Mouse (Mus musculus) myocyte (in vitro differentiated cells): ENCODE data around the gene Pakap. TPM values are rescaled to one million over a fixed set of nuclear protein-coding genes. Genes with fewer than 3 reads are reported as not detected.

Source experiments
- H3K27me3 ChIP-seq: one replicate; pipeline ENCODE4 v1.6.1; 2011; ENCODE audit not compliant: control insufficient read depth, insufficient read depth, insufficient read length
- H3K36me3 ChIP-seq: one replicate; pipeline ENCODE4 v1.6.1; 2011; ENCODE audit not compliant: control insufficient read depth, insufficient read depth
- H3K4me2 ChIP-seq: one replicate; pipeline ENCODE4 v1.6.1; 2011; ENCODE audit warnings: low read depth, control low read depth
- H3K4me3 ChIP-seq: one replicate; pipeline ENCODE4 v1.5.1; 2011; ENCODE audit warnings: mild to moderate bottlenecking, control low read depth, moderate library complexity
- H3K79me2 ChIP-seq: one replicate; pipeline ENCODE4 v1.6.1; 2011; ENCODE audit not compliant: control insufficient read depth, insufficient read depth
- H3ac ChIP-seq: one replicate; pipeline ENCODE4 v1.6.1; 2011; ENCODE audit not compliant: control insufficient read depth, insufficient read length
- CEBPB ChIP-seq: IDR thresholded peaks from 2 replicates; pipeline ENCODE4 v1.6.1; 2011; ENCODE audit warnings: mild to moderate bottlenecking, moderate library complexity; ENCODE audit not compliant: poor library complexity, insufficient read depth, severe bottlenecking
- E2F4 ChIP-seq: IDR thresholded peaks from one replicate; pipeline ENCODE4 v1.6.1; 2011; ENCODE audit warnings: mild to moderate bottlenecking, control low read depth, moderate library complexity; ENCODE audit not compliant: insufficient read depth
- MAX ChIP-seq: IDR thresholded peaks from one replicate; pipeline ENCODE4 v1.6.1; 2011; ENCODE audit warnings: low read depth, mild to moderate bottlenecking, control low read depth
- MYOD1 ChIP-seq, 3 experiments: IDR thresholded peaks; one replicate each; pipeline ENCODE4 v1.6.1; 2011; ENCODE audit warnings: control low read depth in 2 of 3, low read depth in 2 of 3, mild to moderate bottlenecking in 2 of 3, moderate library complexity in 1 of 3; ENCODE audit not compliant: insufficient read length in 2 of 3, control insufficient read depth in 1 of 3
- MYOG ChIP-seq, 3 experiments: IDR thresholded peaks; one replicate each; pipeline ENCODE4 v1.6.1; 2011; ENCODE audit warnings: control low read depth in 2 of 3, low read depth in 2 of 3, mild to moderate bottlenecking in 2 of 3; ENCODE audit not compliant: insufficient read length in 2 of 3, control insufficient read depth in 1 of 3, insufficient read depth in 1 of 3
- POLR2A ChIP-seq: IDR thresholded peaks from one replicate; pipeline ENCODE4 v1.6.1; 2011; ENCODE audit warnings: low read depth, mild to moderate bottlenecking, control low read depth, moderate library complexity; ENCODE audit not compliant: insufficient read length
- POLR2AphosphoS2 ChIP-seq: IDR thresholded peaks from one replicate; pipeline ENCODE4 v1.6.1; 2011; ENCODE audit warnings: low read depth, control low read depth; ENCODE audit not compliant: insufficient read length
- REST ChIP-seq: IDR thresholded peaks from one replicate; pipeline ENCODE4 v1.6.1; 2011; ENCODE audit warnings: mild to moderate bottlenecking, control low read depth, moderate library complexity; ENCODE audit not compliant: insufficient read depth, insufficient read length
- SRF ChIP-seq: IDR thresholded peaks from one replicate; pipeline ENCODE4 v1.6.1; 2011; ENCODE audit warnings: low read depth; ENCODE audit not compliant: control insufficient read depth, insufficient read length
- TCF12 ChIP-seq: IDR thresholded peaks from one replicate; pipeline ENCODE4 v1.6.1; 2011; ENCODE audit warnings: mild to moderate bottlenecking, control low read depth; ENCODE audit not compliant: poor library complexity, insufficient read depth, severe bottlenecking
- TCF3 ChIP-seq: IDR thresholded peaks from one replicate; pipeline ENCODE4 v1.6.1; 2011; ENCODE audit warnings: low read depth, control low read depth; ENCODE audit not compliant: insufficient read length
- USF1 ChIP-seq: IDR thresholded peaks from one replicate; pipeline ENCODE4 v1.6.1; 2011; ENCODE audit warnings: low read depth, mild to moderate bottlenecking, control low read depth, moderate library complexity
- polyA plus RNA-seq: library from polyadenylated mRNA; unstranded; fragments of >200 nt; fragmentation: generic; extraction: Trizol; gene quantifications from one replicate; pipeline ENCODE4 v1.2.1, GENCODE M21; 2012; ENCODE audit warnings: missing spikeins

Gene Pakap
- polyA plus RNA-seq, 1 experiment = 6.5 TPM

DNA sequence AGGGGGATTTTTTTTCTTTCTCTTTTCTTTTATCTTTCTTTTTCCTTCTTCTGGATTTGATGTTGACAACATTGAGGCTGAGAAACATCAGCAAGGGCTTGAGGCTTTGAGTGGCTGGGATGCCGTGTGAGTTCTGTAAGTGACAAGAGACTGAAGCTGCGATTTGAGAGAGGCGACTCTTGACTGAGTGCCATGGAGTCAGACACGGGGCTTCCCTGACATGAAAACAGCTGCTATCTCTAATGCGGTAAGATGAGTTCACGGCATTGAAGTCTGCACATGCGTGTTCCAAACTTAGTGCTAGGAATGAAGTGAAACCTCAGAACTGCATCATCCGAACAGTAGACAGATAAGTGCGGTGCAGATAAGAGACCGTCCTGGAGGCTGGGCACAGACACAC, 11.7 kb downstream of the Pakap start:
- H3K4me3 ChIP-seq = no peak overlapping the region
- H3K4me2 ChIP-seq = no peak overlapping the region
- no peaks in the 10 kb centered on the region for H3K27me3 ChIP-seq
- no peak for TF ChIP-seq POLR2AphosphoS2
- TF ChIP-seq MYOD1 (IDR thresholded peaks at IDR 0.05; ENCODE audit: control insufficient read depth in 1 of 3, insufficient read length in 2 of 3, low read depth in 2 of 3) = peak in 1 of 3 experiments; percentile 25
- TF ChIP-seq USF1 = no peak
- TF ChIP-seq MYOG (IDR thresholded peaks at IDR 0.05; ENCODE audit: control insufficient read depth in 1 of 3, insufficient read depth in 1 of 3, insufficient read length in 2 of 3, low read depth in 2 of 3) = peak in 2 of 3 experiments; percentile 23 to 25
- H3K79me2 ChIP-seq = peaks cover 100% of the 10 kb centered on the region
- no peak overlapping the region for H3ac ChIP-seq
- peaks cover 4% of the 10 kb centered on the region for H3K36me3 ChIP-seq

DNA sequence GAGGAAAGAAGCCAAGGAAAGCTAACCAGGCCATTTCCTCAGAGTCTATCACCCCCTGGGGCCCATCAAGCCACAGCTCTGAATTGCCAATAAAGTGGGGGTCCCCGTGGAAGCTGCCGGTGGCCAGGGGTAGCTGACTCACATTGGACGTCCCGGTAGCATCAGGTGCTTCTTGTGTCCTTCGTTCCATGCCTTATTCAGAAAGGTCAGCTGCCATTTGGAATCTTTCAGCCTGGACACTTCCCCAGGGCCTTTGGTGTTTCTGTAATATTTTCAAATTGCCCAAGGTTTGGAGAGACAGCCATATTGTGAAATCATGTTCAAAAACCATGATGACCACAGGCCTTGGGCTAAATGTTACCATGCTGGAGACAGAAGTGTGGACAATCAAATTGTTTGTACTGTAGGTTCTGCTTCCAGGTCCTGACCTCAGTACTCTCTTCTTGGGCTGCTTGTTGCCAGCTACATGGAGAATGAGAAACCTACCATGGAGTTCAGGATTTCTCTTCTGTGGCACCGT, 17.4 kb downstream of the Pakap start:
- Histone ChIP-seq H3K79me2 (peaks cover 97% of the 10 kb centered on the region), H3K36me3 (no peaks in the 10 kb centered on the region), H3K27me3 (no peaks in the 10 kb centered on the region), H3ac (no peak overlapping the region), H3K4me2 (no peak overlapping the region), H3K4me3 (no peak overlapping the region)
- TF ChIP-seq TCF12 (no peak), USF1 (no peak), MAX (no peak), SRF (no peak), MYOG (IDR thresholded peaks at IDR 0.05; ENCODE audit: control insufficient read depth in 1 of 3, insufficient read depth in 1 of 3, insufficient read length in 2 of 3, low read depth in 2 of 3) (no peak), POLR2AphosphoS2 (no peak), E2F4 (no peak), REST (no peak), MYOD1 (IDR thresholded peaks at IDR 0.05; ENCODE audit: control insufficient read depth in 1 of 3, insufficient read length in 2 of 3, low read depth in 2 of 3) (no peak), CEBPB (no peak), TCF3 (no peak), POLR2A (no peak)

DNA sequence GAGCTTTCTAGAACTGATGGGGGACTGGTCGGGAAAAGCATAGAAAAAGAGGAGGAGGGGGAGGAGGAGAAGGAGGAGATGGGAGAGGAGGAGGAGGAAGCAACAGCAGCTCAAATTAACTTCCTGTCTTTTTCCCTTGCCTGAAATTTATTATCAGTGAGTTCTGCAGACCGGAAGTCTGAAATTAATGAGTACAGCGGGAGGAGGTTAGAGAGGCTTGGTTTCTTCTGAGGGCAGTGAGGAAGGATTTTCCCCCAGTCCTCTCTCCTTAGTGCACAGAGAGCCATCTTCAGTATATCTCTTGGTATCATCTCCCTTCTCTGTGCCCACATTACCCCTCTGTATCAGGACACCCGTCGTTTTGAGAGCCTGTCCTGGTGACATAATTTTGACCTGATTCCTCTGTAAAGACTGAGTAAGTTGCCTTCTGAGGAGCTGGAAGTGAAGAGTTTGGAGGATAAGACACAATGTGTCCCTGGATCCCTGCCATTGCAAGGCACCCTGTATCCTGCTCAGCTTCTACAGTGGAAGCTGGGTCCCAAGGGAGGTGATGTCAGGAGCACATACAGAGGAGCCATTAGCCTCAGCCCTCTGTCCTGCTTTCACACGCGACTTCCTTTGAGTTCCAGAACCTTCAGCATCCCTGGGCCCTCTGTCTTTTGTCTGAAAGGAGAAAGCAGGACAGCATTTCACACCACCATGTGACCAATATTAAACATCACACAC, 19.1 kb downstream of the Pakap start:
- H3K79me2 ChIP-seq = peaks cover 97% of the 10 kb centered on the region
- H3K27me3 ChIP-seq = no peaks in the 10 kb centered on the region
- no peak overlapping the region for H3K4me2 ChIP-seq
- no peak for TF ChIP-seq MYOD1 (IDR thresholded peaks at IDR 0.05; ENCODE audit: control insufficient read depth in 1 of 3, insufficient read length in 2 of 3, low read depth in 2 of 3)
- no peak for TF ChIP-seq TCF12
- no peak for TF ChIP-seq MYOG (IDR thresholded peaks at IDR 0.05; ENCODE audit: control insufficient read depth in 1 of 3, insufficient read depth in 1 of 3, insufficient read length in 2 of 3, low read depth in 2 of 3)
- H3ac ChIP-seq = no peak overlapping the region
- H3K4me3 ChIP-seq = no peak overlapping the region
- no peaks in the 10 kb centered on the region for H3K36me3 ChIP-seq

DNA sequence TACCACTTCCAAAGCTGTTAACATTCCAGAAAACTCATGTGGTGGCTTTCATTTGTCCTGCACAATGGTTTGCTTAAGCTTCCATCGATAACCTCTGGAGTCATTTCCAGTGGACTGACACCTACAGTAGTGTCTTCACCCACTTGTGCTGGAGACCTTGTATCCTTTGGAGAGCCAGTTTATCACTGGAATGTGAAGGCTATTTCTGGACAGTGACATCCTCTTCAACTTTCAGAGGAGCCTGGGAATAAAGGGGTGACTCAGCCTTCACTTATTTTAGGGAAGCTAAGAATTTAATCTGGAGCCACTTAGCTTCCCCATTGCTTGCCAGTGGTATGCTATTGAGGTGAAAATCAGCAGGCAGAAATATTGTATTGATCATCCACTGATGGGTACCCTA, 20.4 kb downstream of the Pakap start:
- Histone ChIP-seq H3K27me3 (no peaks in the 10 kb centered on the region), H3ac (no peak overlapping the region), H3K4me2 (peak overlapping the region; percentile 38), H3K79me2 (peaks cover 92% of the 10 kb centered on the region), H3K4me3 (no peak overlapping the region), H3K36me3 (no peaks in the 10 kb centered on the region)
- TF ChIP-seq CEBPB (no peak), MYOG (IDR thresholded peaks at IDR 0.05; ENCODE audit: control insufficient read depth in 1 of 3, insufficient read depth in 1 of 3, insufficient read length in 2 of 3, low read depth in 2 of 3) (no peak)

DNA sequence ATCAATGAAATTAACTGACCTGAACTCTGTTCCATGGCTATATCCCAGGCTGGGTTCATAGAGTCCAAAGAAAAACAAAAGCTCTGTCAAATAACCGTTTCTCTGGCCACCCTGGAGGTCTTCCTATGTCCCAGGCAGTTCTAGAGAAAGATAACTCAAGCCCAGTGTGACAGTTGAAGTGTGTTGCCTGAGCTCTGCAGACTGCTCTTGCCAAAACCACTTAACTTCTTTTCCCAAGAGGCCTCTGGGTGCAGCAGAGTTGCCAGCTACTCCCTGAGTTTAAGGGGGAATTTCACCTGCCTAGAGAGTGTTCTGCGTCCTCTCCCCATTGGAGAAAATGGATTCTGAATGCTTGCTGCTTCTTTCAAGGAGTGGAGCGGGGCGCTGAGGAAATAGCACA, 24.8 kb downstream of the Pakap start:
- Histone ChIP-seq H3K4me2 (no peak overlapping the region), H3K4me3 (no peak overlapping the region), H3K36me3 (peaks cover 6% of the 10 kb centered on the region), H3K79me2 (peaks cover 87% of the 10 kb centered on the region), H3ac (no peak overlapping the region), H3K27me3 (no peaks in the 10 kb centered on the region)
- no peak for TF ChIP-seq TCF3
- TF ChIP-seq SRF = no peak
- no peak for TF ChIP-seq CEBPB
- no peak for TF ChIP-seq POLR2A
- TF ChIP-seq TCF12 = no peak
- no peak for TF ChIP-seq MYOD1 (IDR thresholded peaks at IDR 0.05; ENCODE audit: control insufficient read depth in 1 of 3, insufficient read length in 2 of 3, low read depth in 2 of 3)
- no peak for TF ChIP-seq REST
- TF ChIP-seq MYOG (IDR thresholded peaks at IDR 0.05; ENCODE audit: control insufficient read depth in 1 of 3, insufficient read depth in 1 of 3, insufficient read length in 2 of 3, low read depth in 2 of 3) = no peak
- no peak for TF ChIP-seq POLR2AphosphoS2
